Mouse (Mus musculus) G1E (cell line): ENCODE measurements at regions not wholly inside any gene's neighbourhood (a gene's known extent, or its start where the extent isn't known, plus 50 kb on each side); places are given as distances from the start of the nearest gene placed in this dataset.

Source experiments
- ATAC-seq: 2 replicates; pipeline ENCODE4 v1.8.0; 2016; ENCODE audit warnings: mild to moderate bottlenecking; ENCODE audit not compliant: insufficient number of reproducible peaks, poor library complexity, low FRiP score, severe bottlenecking; ENCODE audit errors: extremely low read depth
- DNase-seq: peaks from one replicate; pipeline ENCODE4 v3.0.0; 2012; ENCODE audit warnings: low spot score
- H3K27me3 ChIP-seq: 2 replicates; pipeline ENCODE4 v1.6.1; 2012; ENCODE audit warnings: mild to moderate bottlenecking, low read length, inconsistent platforms; ENCODE audit not compliant: insufficient read depth
- H3K36me3 ChIP-seq: replicated peaks from 2 replicates; pipeline ENCODE3; 2012; ENCODE audit warnings: mild to moderate bottlenecking, inconsistent platforms
- H3K4me1 ChIP-seq: 2 replicates; pipeline ENCODE4 v1.6.1; 2012; ENCODE audit warnings: low read depth, low read length, inconsistent platforms, mixed read lengths; ENCODE audit not compliant: insufficient read depth
- H3K4me3 ChIP-seq: 2 replicates; pipeline ENCODE4 v1.5.1; 2012; ENCODE audit warnings: low read depth, mild to moderate bottlenecking, inconsistent platforms, low read length, moderate library complexity, mixed read lengths
- H3K9me3 ChIP-seq: replicated peaks from 2 replicates; pipeline ENCODE4 v1.6.1; 2012; ENCODE audit warnings: inconsistent platforms
- CTCF ChIP-seq: IDR thresholded peaks from 2 replicates; pipeline ENCODE4 v1.5.1; 2012; ENCODE audit warnings: low read depth, low read length, inconsistent platforms, mixed read lengths
- GATA1 ChIP-seq: IDR thresholded peaks from 2 replicates; pipeline ENCODE4 v1.6.1; 2012; ENCODE audit warnings: borderline replicate concordance, low read length, inconsistent platforms, mixed read lengths
- GATA2 ChIP-seq: IDR thresholded peaks from 2 replicates; pipeline ENCODE4 v1.6.1; 2012; ENCODE audit warnings: low read depth, low read length, inconsistent platforms, borderline replicate concordance
- POLR2AphosphoS5 ChIP-seq: IDR thresholded peaks from 2 replicates; pipeline ENCODE4 v1.6.1; 2012; ENCODE audit warnings: low read depth, low read length, inconsistent platforms; ENCODE audit not compliant: insufficient replicate concordance
- TAL1 ChIP-seq: conservative IDR thresholded peaks from 2 replicates; pipeline ENCODE4 v1.6.1; 2012; ENCODE audit warnings: low read depth, low read length, inconsistent platforms, mixed read lengths

- DNase-seq (no peak), ATAC-seq (no peak)
- H3K4me1 ChIP-seq, result no peaks in the 10 kb centered on the region
- no peak for TF ChIP-seq TAL1
- TF ChIP-seq CTCF, result no peak
- no peak for TF ChIP-seq GATA1
- TF ChIP-seq POLR2AphosphoS5, result no peak
- TF ChIP-seq GATA2, result no peak
- no peaks in the 10 kb centered on the region for H3K36me3 ChIP-seq
- no peaks in the 10 kb centered on the region for H3K27me3 ChIP-seq
- peaks cover 3% of the 10 kb centered on the region; the same call in 1 of the 2 replicates for H3K9me3 ChIP-seq
- no peak overlapping the region for H3K4me3 ChIP-seq
Observed at GRCm38 (mm10) chr1:22222836-22223235, 261.1 kb upstream of the Kcnq5 start.

DNA sequence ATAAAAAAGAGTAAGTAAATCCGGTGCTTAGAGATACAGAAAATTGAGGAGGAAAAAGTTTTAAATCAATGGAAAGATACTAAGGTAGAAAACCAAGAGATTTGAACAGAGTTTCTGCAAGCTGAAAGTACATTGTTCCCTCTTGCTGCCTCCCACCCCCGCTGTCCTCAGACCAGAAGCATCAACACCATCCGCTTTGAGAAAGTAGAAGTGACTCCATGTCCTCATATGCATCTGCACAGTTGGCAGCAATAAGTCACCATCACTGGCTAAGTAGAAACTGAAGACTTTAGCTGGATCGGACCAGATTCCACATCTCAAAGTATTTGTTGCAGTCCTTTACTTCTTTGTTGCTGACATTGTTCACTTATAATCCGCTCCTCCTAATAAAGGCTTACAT, 250.1 kb upstream of the Kcnq5 start:
- ATAC-seq, result no peak
- Histone ChIP-seq H3K36me3 (no peaks in the 10 kb centered on the region), H3K4me1 (no peaks in the 10 kb centered on the region), H3K27me3 (no peaks in the 10 kb centered on the region), H3K4me3 (no peak overlapping the region), H3K9me3 (no peaks in the 10 kb centered on the region)
- TF ChIP-seq TAL1, result no peak
- TF ChIP-seq POLR2AphosphoS5, result no peak
- TF ChIP-seq CTCF, result no peak
- TF ChIP-seq GATA1, result no peak
- TF ChIP-seq GATA2, result no peak
- no peak for DNase-seq

DNA sequence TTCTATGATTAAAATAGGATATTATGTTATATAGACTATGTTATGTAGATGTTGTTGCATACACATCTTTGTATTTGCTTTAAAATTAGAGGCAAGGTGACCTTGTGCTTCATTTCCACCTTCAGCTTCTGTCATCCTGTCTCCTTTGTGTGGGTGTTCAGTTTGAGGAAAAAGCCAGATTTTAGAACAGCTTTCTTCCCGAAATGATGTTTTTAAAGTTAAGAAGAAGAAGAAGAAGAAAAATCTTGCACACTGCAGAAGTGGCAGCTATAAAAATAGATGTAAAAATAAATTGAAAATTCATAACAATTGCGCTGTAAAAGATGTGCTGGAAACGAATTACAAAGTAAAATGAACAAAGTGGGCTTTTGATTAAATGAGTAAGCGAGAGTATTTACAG, 249.5 kb upstream of the Kcnq5 start:
- no peaks in the 10 kb centered on the region for H3K4me1 ChIP-seq
- H3K9me3 ChIP-seq, result no peaks in the 10 kb centered on the region
- TF ChIP-seq TAL1 (no peak), CTCF (no peak), GATA2 (no peak), POLR2AphosphoS5 (no peak), GATA1 (no peak)
- ATAC-seq (no peak), DNase-seq (no peak)
- H3K4me3 ChIP-seq, result no peak overlapping the region
- H3K27me3 ChIP-seq, result no peaks in the 10 kb centered on the region
- H3K36me3 ChIP-seq, result no peaks in the 10 kb centered on the region

DNA sequence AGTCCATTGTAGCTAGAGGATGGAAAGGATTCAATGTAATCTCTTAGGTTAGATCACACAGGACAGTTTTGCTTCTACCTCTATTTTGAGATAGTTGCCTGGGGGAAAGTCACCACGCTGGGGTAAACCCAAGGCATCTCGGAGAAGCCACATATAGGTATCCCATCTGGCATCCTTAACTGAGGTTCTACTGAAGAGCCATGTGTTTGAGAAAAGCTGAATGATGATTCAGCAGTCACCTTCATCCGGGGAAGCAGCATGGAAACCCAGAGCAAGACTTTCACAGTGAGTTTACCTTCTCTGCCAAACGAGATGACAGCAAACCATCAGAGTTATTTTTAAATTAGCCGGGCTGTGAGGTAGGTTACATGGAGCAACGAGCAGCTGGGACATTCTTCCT, 248.9 kb upstream of the Kcnq5 start:
- no peaks in the 10 kb centered on the region for H3K27me3 ChIP-seq
- TF ChIP-seq CTCF (no peak), POLR2AphosphoS5 (no peak), GATA2 (no peak), TAL1 (no peak), GATA1 (no peak)
- ATAC-seq (no peak), DNase-seq (no peak)
- H3K4me3 ChIP-seq, result no peak overlapping the region
- H3K36me3 ChIP-seq, result no peaks in the 10 kb centered on the region
- H3K4me1 ChIP-seq, result no peaks in the 10 kb centered on the region
- no peaks in the 10 kb centered on the region for H3K9me3 ChIP-seq

DNA sequence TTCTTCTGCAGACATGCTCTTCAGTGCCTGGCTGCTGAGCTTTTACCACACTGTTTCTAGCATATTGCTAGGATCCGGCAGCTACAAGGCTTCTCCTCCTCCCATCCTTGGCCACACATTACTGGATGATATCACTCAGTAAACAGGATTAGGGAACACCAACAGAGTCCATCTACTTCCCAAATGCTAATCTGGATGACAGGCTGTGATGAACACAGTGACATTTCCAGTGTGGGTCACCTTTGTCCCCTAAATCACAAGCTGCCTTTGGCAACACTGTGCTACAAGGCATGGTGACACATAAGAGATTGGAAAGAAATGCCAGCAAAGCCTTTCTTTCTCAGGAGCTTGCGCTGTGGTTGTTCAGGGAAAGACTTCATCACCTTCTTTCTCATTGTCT, 246.5 kb upstream of the Kcnq5 start:
- no peaks in the 10 kb centered on the region for H3K4me1 ChIP-seq
- DNase-seq, result no peak
- H3K27me3 ChIP-seq, result no peaks in the 10 kb centered on the region
- no peak for ATAC-seq
- H3K4me3 ChIP-seq, result no peak overlapping the region
- H3K9me3 ChIP-seq, result no peaks in the 10 kb centered on the region
- no peak for TF ChIP-seq GATA1
- TF ChIP-seq POLR2AphosphoS5, result no peak
- TF ChIP-seq CTCF, result no peak
- TF ChIP-seq GATA2, result no peak
- TF ChIP-seq TAL1, result no peak
- no peaks in the 10 kb centered on the region for H3K36me3 ChIP-seq

DNA sequence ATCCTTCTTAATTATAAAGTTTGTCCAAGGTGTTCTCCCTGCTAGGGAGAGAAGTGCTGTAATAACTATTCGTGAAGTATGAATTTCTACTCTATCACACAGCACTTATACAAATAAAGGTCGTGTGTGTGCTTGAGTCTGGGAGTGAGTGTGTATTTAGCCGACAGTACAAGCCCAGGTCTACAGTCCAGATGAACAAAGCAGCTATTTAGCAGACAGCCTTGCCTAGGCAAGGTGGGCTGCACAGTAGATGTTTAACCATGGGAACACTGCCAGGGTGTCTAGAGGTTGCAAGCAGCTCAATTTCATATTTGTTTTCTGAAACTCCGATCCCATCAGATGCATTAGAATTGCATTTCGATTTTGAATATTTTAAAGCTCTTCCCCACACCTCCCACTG, 245.2 kb upstream of the Kcnq5 start:
- DNase-seq (no peak), ATAC-seq (no peak)
- Histone ChIP-seq H3K36me3 (no peaks in the 10 kb centered on the region), H3K4me3 (no peak overlapping the region), H3K27me3 (no peaks in the 10 kb centered on the region), H3K9me3 (no peaks in the 10 kb centered on the region), H3K4me1 (no peaks in the 10 kb centered on the region)
- TF ChIP-seq GATA1, result no peak
- no peak for TF ChIP-seq TAL1
- no peak for TF ChIP-seq POLR2AphosphoS5
- no peak for TF ChIP-seq CTCF
- TF ChIP-seq GATA2, result no peak

DNA sequence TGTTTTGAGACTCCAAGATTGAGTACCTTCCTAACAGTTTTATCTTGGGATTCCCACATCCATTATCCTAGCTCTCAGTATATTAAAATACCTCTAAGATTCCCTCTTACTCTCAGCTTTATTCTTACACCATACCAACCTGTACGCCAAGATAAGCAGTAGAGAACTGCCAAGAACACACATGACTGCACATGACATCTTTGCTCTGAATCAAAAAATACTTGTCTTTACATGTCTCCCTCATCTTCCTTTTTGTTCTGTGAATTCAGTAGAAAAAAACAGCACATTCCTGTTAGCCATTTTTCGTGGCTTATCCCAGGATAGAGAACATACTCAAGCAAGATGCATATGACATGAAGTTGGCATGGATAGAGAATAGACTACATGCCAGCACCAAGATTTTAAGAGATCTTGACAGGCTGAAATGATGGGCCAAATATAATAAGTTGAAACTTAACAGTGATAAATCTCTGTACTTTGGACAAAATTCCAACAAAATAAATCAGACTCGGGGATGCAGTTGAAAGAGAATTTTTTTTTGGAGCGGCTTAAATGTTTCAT, 206.0 kb upstream of the Kcnq5 start:
- Histone ChIP-seq H3K9me3 (no peaks in the 10 kb centered on the region), H3K27me3 (no peaks in the 10 kb centered on the region), H3K4me3 (no peak overlapping the region), H3K4me1 (no peaks in the 10 kb centered on the region), H3K36me3 (no peaks in the 10 kb centered on the region)
- TF ChIP-seq POLR2AphosphoS5 (no peak), TAL1 (no peak), GATA2 (no peak), CTCF (no peak), GATA1 (no peak)
- DNase-seq (no peak), ATAC-seq (no peak)
